Mouse (Mus musculus) Muller cell, postnatal 12 days (primary cell): Measurements from ENCODE around the gene Adra1b.

ENCODE experiments used
- DNase-seq: peaks from one replicate; pipeline ENCODE4 v3.0.0-alpha.2; 2015; ENCODE audit errors: inconsistent ontology term

The Adra1b gene

DNA sequence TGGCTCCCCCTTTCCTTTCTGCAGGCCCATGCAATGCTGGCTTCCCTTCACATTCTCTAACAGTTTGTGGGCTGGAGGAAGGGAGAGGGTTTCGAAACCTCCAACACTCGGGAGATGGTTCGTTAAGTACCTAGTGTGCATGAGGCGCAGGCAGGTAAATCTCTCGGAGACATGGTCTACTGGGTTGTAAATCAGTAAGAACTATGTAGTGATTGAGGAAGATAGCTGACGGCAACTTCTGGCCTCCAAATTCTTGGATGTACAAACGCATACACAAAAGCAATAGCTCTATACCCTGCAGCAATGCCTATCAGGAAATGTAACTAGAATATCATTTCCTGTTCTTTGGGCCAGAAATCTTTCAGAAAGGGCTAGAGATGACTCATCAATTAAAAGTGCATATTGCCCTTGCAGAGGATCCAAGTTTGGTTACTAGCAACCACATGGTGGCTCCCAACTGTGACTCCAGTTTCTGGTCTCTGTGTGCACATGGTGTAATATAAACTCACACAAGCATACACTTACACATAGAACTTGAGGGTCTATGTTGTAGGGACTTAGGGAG lies 172.2 kb downstream of the Adra1b start:
- peak; percentile 70 for DNase-seq

DNA sequence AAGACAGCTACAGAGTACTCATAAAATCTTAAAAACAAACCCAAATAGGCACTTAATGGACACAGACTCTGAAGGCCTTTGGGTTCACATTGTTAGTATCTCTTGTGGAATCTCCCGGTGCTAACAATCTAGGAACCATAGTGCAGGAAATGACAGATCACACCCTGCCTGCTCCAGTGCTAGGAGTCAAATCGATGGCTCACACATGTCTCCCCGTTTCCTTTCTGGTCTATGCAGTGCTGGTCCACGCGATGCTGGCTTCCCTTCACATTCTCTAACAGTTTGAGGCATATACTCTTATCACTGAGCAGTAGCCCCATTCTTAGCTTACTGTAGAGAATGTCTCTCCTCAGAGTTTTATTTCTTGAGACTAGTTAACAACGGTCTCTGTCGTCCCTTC lies 173.2 kb downstream of the Adra1b start:
- no peak for DNase-seq
